Mouse (Mus musculus) liver, adult 10 weeks (tissue): Measurements from ENCODE around the gene Fam120a. TPM values are rescaled to one million over a fixed set of nuclear protein-coding genes. Genes with fewer than 3 reads are reported as not detected.

Source experiments
- polyA plus RNA-seq: library from polyadenylated mRNA; stranded (reverse); fragments of 350-450 nt; fragmentation: Illumina TruSeq; extraction: RNeasy Lipid Tissue Mini Kit (QIAGEN cat#74804); gene quantifications from one replicate; pipeline ENCODE4 v1.2.3, GENCODE M21; 2014; ENCODE audit warnings: low read depth, low replicate concordance

The Fam120a gene
- 100 TPM for polyA plus RNA-seq

DNA sequence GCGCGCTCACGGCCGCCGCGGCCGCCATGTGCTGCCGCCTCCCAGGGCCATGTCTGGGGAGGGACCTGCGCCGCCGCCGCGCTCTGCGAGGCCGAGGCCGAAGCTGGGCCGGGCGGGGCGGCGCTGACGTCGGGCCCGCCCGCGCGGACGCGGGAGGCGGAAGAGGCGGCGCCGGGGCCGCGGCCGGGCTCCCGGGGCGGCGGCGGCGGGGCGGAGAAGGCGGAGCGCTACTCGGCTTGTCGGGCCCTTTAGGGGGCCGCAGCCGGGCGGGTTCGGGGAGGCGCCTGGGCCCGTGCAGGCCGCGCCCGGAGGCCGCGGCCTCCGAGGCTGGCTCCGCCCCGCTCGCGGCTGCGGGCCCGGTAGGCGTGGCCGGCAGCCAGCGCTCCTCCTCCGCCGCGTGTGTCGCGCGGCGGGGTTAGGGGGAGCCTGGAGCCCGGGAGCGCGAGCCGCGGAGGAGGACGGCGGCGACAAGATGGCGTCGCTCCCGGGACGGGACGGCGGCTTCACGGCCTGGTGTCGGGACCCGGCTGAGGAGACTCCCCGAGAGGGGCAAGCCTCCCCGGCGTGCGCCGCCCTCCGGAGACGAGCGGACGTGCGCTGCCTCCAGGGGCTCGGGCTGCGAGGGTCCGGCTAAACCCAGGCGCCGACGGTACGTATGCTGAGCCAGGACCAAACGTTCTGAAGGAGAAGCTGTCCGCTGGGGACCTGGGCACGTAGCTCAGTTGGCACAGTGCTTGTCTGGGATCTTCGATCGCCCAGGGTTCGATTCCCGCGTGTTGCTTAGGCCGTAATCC, at the start of gene Fam120a:
Fam120a (minus strand) TSS at position 62 of the 794 bp plus-strand sequence.

DNA sequence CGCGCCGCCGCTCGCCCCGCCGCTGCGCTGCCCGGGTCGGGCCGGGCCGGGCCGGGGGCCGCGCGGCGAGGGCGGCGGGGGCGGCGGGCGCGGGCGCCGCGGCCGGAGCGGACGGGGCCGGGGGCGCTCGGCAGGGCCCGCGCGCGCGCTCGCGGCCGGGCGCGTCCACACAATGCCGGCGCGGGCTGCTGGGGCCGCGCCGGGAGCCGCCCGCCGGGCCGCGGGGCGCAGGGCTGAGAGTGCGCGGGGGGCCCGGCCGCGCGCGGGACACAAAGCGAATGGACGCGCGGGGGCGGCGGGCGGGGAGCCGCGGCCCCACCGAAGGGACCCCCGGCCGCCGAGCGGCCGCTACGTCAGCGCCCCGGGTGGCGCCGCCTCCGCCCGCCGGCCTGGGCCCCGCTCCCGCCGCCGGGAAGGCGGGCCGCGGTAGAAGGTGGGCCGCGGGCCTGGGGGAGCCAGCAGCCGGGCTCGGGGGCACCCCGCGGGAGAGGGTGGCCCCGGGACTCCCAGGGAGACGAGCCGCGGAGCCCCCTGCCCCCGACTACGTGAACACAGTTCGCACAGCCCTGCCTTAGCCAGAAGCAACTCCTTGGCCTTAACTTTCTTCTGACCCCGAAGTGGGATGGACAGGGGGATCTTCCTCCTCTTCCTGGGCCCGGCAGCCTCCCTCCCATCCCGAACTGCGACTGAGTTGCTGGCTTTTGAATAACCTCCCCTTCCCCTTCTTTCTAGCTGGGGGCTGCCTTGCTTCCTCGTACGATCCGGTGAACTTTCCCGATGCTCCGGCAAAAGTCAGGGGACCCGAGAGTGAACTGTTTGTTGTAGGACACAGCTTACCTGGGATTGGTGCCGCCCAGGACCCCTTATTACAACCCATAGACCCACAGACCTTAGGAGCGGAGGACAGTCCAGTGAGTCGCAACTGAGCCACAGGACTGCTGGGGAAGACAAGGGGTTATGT, 96.8 kb downstream of the Fam120a start, which contains the start of gene Phf2:
Phf2 (minus strand) TSS at position 349 of the 961 bp plus-strand sequence.

Other genes with a start within 250 kb of the Fam120a start
- gene Phf2, start 96.9 kb downstream of the Fam120a start, polyA plus RNA-seq = 3.1 TPM
- gene Wnk2, start 180.0 kb upstream of the Fam120a start, polyA plus RNA-seq = not detected
- 6.9 TPM for gene Ninj1, start 219.5 kb upstream of the Fam120a start, polyA plus RNA-seq
- 0.74 TPM for gene Card19, start 248.0 kb upstream of the Fam120a start, polyA plus RNA-seq